Mouse (Mus musculus) Patski (cell line): ENCODE data around the gene Krtap5-4. TPM values are rescaled to one million over a fixed set of nuclear protein-coding genes. Genes with fewer than 3 reads are reported as not detected.
"Not testable (repeated sequence)": the region's sequence is repeated elsewhere in the genome, so short reads cannot be mapped to it uniquely, and the experiment has no call there.

Experiments
- ATAC-seq: fragments of 100-300 bp; one replicate; pipeline ENCODE4 v1.8.0; 2021
- CTCF ChIA-PET: fragments of 350-600 bp; sonication (Branson Sonifier 250); formaldehyde crosslinking; loops from one replicate; lab custom pipeline; 2022; ENCODE audit warnings: inconsistent platforms; lab: Charles Lee
- POLR2A ChIA-PET: fragments of 350-600 bp; sonication (Branson Sonifier 250); formaldehyde crosslinking; loops from one replicate; lab custom pipeline; 2022; ENCODE audit warnings: antibody characterized with exemption, inconsistent platforms; lab: Charles Lee
- DNase-seq: peaks from one replicate; pipeline ENCODE4 v3.0.0-alpha.2; 2011; ENCODE audit warnings: low read depth, low spot score
- H3K27me3 ChIP-seq: fragments of 371-371 bp; one replicate; pipeline ENCODE4 v1.5.1; 2021
- CTCF ChIP-seq: fragments of 100-300 bp; IDR thresholded peaks from one replicate; pipeline ENCODE4 v1.5.1; 2021
- in situ Hi-C: fragments of 300-500 bp; cut with MboI; formaldehyde crosslinking; loops from 3 replicates; pipeline ENCODE4 v1.11.1; 2018; ENCODE audit warnings: low pct_unique_long_range_greater_than_20kb, mixed read lengths
- polyA plus RNA-seq: library from polyadenylated mRNA; unstranded; gene quantifications from one replicate; pipeline ENCODE4 v1.2.3, GENCODE M21; 2021

Gene Krtap5-4
- polyA plus RNA-seq, 1 experiment from 2014 or later = not detected

- CTCF ChIA-PET = interaction anchor here (0.9 to 1.3 kb wide), 4 partner anchors 10 to 41 kb away, joined by 3 to 4 read pairs (median 4); no protein-coding TSS in a partner anchor
- H3K27me3 ChIP-seq, in situ Hi-C loops, DNase-seq, ATAC-seq: not testable (repeated sequence)
- peak; percentile 62 for TF ChIP-seq CTCF
- POLR2A ChIA-PET = interaction anchor here (0.6 kb wide), 1 partner anchor 633 kb away, joined by 8 read pairs; no protein-coding TSS in a partner anchor
These were observed 9.5 kb upstream of the Krtap5-4 start for GRCm38 (mm10) chr7:142293851-142294250.

GRCm38 (mm10) chr7:142295418-142295817, 7.9 kb upstream of the Krtap5-4 start:
- in situ Hi-C loops = no loop called here
- DNase-seq (no peak), ATAC-seq (no peak)
- POLR2A ChIA-PET = no interaction called here
- CTCF ChIA-PET = interaction anchor here (1.1 kb wide), 1 partner anchor 18 kb away, joined by 3 read pairs; no protein-coding TSS in a partner anchor
- TF ChIP-seq CTCF = peak; percentile 12
- H3K27me3 ChIP-seq = peaks cover 14% of the 10 kb centered on the region

DNA sequence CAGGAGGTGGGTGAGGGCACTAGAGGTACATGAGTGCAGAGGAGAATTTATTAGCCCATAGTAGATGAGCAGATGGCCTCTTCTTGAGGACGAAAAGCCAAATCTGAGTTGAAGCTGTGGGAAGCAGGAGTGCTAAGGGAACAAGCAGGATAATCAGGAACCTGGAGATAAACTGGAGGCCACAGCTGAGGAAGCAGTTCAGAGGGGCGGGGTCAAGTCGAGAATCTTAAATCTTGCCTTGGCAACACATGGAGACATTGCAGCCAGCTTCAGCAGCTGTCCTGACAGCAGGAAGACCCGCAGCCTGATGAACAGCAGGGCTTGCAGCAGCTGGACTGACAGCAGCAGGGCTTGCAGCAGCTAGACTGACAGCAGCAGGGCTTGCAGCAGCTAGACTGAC, 7.2 kb upstream of the Krtap5-4 start:
- H3K27me3 ChIP-seq = peaks cover 14% of the 10 kb centered on the region
- DNase-seq, POLR2A ChIA-PET, ATAC-seq, in situ Hi-C loops: not testable (repeated sequence)
- CTCF ChIA-PET = interaction anchor here (1.1 kb wide), 1 partner anchor 18 kb away, joined by 3 read pairs; no protein-coding TSS in a partner anchor

DNA sequence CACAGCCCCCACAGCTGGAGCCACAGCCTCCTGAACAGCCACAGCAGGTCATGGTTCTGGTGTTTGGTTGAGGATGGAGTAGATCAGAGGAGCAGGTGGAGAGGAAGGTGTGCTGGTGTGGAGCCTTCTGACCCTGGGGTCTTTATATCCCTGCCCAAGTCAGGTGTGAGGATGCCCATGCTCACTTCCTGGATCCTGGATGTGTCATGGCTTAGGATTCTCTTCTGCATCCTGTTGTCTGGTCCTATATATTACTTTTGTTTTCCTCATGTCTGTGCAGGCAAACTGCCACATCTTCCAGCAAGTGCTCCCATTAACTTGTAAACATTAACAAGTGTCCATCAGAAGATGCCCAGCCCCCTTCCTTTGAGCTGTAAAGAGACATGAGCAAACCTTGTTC, 6.3 kb upstream of the Krtap5-4 start, which contains the start of gene Krtap5-1:
Gene Krtap5-1, minus strand, starts transcription at position 101 of the 400 bp plus-strand sequence.
- CTCF ChIA-PET, in situ Hi-C loops: not testable (repeated sequence)

DNA sequence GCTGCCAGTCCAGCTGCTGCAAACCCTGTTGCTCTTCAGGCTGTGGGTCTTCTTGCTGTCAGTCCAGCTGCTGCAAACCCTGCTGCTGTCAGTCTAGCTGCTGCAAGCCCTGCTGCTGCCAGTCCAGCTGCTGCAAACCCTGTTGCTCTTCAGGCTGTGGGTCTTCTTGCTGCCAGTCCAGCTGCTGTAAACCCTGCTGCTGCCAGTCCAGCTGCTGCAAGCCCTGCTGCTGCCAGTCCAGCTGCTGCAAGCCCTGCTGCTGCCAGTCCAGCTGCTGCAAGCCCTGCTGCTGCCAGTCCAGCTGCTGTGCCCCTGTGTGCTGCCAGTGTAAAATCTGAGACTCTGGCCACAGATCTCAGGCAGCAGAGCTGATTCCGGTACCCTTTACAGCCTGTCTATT, 580 bp downstream of the Krtap5-4 start:
- in situ Hi-C loops, DNase-seq, ATAC-seq, POLR2A ChIA-PET: not testable (repeated sequence)
- CTCF ChIA-PET = interaction anchor here (2.0 kb wide), 1 partner anchor 13 kb away, joined by 6 read pairs; no protein-coding TSS in a partner anchor
- peaks cover 16% of the 10 kb centered on the region for H3K27me3 ChIP-seq

More for the DNA sequence above, 6.3 kb upstream of the Krtap5-4 start, which contains the start of gene Krtap5-1:
- POLR2A ChIA-PET, DNase-seq, ATAC-seq: not testable (repeated sequence)
- peaks cover 18% of the 10 kb centered on the region for H3K27me3 ChIP-seq

GRCm38 (mm10) chr7:142314600-142315285, 11.4 kb downstream of the Krtap5-4 start:
- ChIA-PET POLR2A (no interaction called here), CTCF (no interaction called here)
- in situ Hi-C loops = loop anchor here (5.0 kb wide), 1 partner anchor 268 kb away; no protein-coding TSS in a partner anchor
- H3K27me3 ChIP-seq = peaks cover 16% of the 10 kb centered on the region
- ATAC-seq = no peak
- TF ChIP-seq CTCF = no peak
- no peak for DNase-seq

GRCm38 (mm10) chr7:142316558-142316957, 13.2 kb downstream of the Krtap5-4 start:
- H3K27me3 ChIP-seq = peaks cover 10% of the 10 kb centered on the region
- ATAC-seq (no peak), DNase-seq (no peak)
- TF ChIP-seq CTCF = peak; percentile 80
- in situ Hi-C loops = no loop called here
- POLR2A ChIA-PET = no interaction called here
- CTCF ChIA-PET = interaction anchor here (0.7 to 4.3 kb wide), 11 partner anchors 14 to 359 kb away, joined by 3 to 20 read pairs (median 5); partner anchors contain the start of gene Krtap5-4

- ChIA-PET POLR2A (no interaction called here), CTCF (interaction anchor here (1.0 to 4.3 kb wide), 8 partner anchors 14 to 358 kb away, joined by 3 to 20 read pairs (median 6); partner anchors contain the start of gene Krtap5-4)
- TF ChIP-seq CTCF = no peak
- DNase-seq = no peak
- ATAC-seq = no peak
- H3K27me3 ChIP-seq = peaks cover 9% of the 10 kb centered on the region
- in situ Hi-C loops = no loop called here
These were observed 13.9 kb downstream of the Krtap5-4 start for GRCm38 (mm10) chr7:142317216-142317615.

DNA sequence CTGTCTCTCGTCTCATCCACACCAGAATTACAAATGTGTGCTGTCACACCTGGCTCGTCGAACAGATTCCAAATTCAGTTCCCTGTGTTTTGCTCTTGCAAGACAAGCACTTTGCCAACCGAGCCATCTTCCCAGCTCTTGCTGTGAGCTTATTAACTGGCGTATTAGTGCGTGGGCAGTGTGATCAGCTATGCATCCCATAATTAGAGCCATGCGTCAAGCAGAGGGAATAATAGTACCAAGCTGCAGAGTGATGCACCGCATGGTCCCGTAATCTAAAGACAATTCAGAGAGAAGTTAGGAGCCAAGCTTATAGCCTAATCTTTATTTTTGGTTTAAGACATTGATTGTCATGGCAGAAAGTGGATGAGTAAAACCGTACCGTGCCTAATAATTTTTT, 15.8 kb downstream of the Krtap5-4 start:
- no peak for TF ChIP-seq CTCF
- no peak for DNase-seq
- ATAC-seq = no peak
- POLR2A ChIA-PET = no interaction called here
- peaks cover 5% of the 10 kb centered on the region for H3K27me3 ChIP-seq
- in situ Hi-C loops = no loop called here
- CTCF ChIA-PET = interaction anchor here (0.6 to 4.3 kb wide), 5 partner anchors 15 to 261 kb away, joined by 3 to 20 read pairs (median 3); no protein-coding TSS in a partner anchor

DNA sequence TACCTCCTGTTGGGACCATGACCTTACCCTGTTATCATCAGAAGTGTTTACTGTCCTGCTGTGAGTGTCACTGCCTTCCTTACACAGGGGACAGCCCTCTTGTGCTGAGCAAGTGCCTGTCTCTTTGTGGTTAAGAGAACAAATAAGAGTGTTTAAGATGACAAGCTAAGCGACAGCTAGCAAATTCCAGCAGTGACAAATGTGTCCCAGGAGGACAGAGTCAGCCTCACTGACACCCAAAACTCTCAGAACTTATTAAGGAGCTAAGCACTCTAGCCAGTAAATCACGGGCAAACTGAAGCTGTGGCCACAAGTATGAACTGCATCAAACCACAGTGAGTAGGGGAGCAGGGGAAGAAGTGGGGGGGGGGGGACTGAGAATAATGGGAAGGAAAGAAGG, 17.6 kb downstream of the Krtap5-4 start:
- DNase-seq = no peak
- ChIA-PET CTCF (no interaction called here), POLR2A (interaction anchor here (0.6 kb wide), 1 partner anchor 197 kb away, joined by 3 read pairs; no protein-coding TSS in a partner anchor)
- ATAC-seq = no peak
- TF ChIP-seq CTCF = no peak
- in situ Hi-C loops = no loop called here
- H3K27me3 ChIP-seq = no peaks in the 10 kb centered on the region

GRCm38 (mm10) chr7:142321637-142322306, 18.4 kb downstream of the Krtap5-4 start:
- CTCF ChIA-PET, in situ Hi-C loops: not testable (repeated sequence)

More at GRCm38 (mm10) chr7:142321637-142322306, 18.4 kb downstream of the Krtap5-4 start:
- DNase-seq, ATAC-seq, H3K27me3 ChIP-seq: not testable (repeated sequence)
- POLR2A ChIA-PET = interaction anchor here (0.6 kb wide), 1 partner anchor 181 kb away, joined by 3 read pairs; no protein-coding TSS in a partner anchor
